Mouse (Mus musculus) layer of hippocampus, adult 8-10 months (tissue): ENCODE results near the gene S100a5. TPM values are rescaled to one million over a fixed set of nuclear protein-coding genes. Genes with fewer than 3 reads are reported as not detected.
A peak's percentile ranks its signal among the peaks of the same experiment; 100 is the strongest.

Experiments used
- DNase-seq, 2 experiments: peaks; one replicate each; pipeline ENCODE4 v3.0.0; 2022; ENCODE audit warnings: low spot score in 2 of 2
- total RNA-seq, 4 experiments: library from RNA; stranded (reverse); gene quantifications; 2 replicates each; pipeline ENCODE4 v1.2.4; 2022

The S100a5 gene
- total RNA-seq, 4 experiments from 2014 or later, result not detected

GRCm38 (mm10) chr3:90600036-90600435 is 8.3 kb upstream of the S100a5 start:
- no peak for DNase-seq

GRCm38 (mm10) chr3:90600458-90601195 is 7.7 kb upstream of the S100a5 start:
- no peak for DNase-seq

- no peak for DNase-seq
Measured at GRCm38 (mm10) chr3:90601486-90602110, 6.7 kb upstream of the S100a5 start, which contains the start of gene Gm42674. TSS of gene Gm42674 (plus strand) at chr3:90601904.

GRCm38 (mm10) chr3:90603623-90604022 is 4.7 kb upstream of the S100a5 start, which contains the start of gene S100a4:
TSS of gene S100a4 (plus strand) at chr3:90603771.
- DNase-seq, result no peak

- DNase-seq, result peak in 1 of 2 experiments; percentile 47
Measured at GRCm38 (mm10) chr3:90604416-90604815, 3.9 kb upstream of the S100a5 start.

GRCm38 (mm10) chr3:90605049-90605448 is 3.3 kb upstream of the S100a5 start:
- DNase-seq, result no peak

GRCm38 (mm10) chr3:90605736-90606135 is 2.6 kb upstream of the S100a5 start:
- no peak for DNase-seq

- no peak for DNase-seq
Measured at GRCm38 (mm10) chr3:90606185-90606584, 2.1 kb upstream of the S100a5 start.

GRCm38 (mm10) chr3:90607361-90607760 is 962 bp upstream of the S100a5 start:
- DNase-seq, result no peak

DNA sequence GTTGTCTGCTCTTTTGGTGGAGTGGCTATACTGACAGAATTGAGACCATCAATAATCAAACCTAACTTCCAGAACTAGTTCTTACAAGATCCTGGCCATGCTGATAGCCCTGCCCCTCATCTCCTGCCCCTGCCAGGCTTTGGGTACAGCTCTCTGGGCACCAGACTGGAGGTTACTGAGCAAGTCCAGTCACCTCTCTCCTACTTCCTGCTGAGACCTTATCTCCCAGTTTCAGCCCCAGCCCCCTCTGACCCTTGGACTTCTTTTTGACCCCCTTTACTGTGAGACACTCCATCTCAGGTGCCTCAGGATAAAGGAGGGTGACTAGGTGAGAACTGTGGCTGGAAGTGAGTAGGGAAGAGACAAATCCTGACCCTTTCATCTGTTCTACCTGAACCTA is 779 bp downstream of the S100a5 start:
- DNase-seq, result no peak

DNA sequence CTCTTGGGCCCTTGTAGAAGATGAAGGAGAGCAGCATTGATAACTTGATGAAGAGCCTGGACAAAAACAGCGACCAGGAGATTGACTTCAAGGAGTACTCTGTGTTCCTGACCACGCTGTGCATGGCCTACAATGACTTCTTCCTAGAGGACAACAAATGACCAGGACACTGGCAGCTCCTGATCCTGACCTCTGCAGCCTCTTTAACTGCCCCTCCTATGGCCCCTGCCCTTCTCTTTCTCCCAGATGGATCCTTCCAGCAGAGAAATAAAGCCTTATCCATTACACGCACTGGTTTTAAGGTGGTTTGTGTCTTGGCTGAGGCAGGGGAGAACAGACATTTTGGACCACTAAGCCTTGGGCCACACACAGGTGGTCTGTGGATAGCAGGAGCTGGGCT is 3.2 kb downstream of the S100a5 start:
- no peak for DNase-seq

GRCm38 (mm10) chr3:90612061-90612460 is 3.7 kb downstream of the S100a5 start:
- DNase-seq, result no peak

DNA sequence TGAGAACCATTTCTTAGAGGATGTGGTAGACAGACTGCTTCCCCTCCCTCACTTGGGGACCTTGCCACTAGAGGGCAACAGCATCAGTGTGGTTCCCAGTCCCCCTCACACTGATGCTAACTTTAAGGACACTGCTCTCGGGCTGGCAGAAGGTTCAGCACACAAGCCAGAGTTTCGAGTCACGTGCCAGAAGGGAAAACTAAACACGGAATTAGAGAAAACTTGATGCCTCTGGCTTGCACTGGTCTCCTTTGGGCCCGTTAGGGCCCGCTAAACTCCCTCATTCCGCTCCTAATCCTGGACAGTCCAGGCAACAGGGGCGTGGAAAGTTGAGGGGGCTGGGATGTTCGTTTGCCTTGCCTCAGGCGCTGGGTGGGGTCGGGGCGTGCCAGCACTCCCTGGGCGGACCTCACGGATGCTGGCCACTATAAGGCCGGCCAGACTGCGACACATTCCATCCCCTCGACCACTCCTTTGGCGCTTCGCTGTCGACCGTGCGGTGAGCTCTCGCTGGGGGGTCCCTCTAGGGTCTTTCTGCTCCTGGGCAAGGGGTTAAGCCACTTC is 4.5 kb downstream of the S100a5 start, which contains the start of gene S100a6:
Gene S100a6, plus strand, starts transcription at position 155 of the 564 bp plus-strand sequence.
- no peak for DNase-seq

GRCm38 (mm10) chr3:90613461-90614147 is 5.3 kb downstream of the S100a5 start:
- no peak for DNase-seq

DNA sequence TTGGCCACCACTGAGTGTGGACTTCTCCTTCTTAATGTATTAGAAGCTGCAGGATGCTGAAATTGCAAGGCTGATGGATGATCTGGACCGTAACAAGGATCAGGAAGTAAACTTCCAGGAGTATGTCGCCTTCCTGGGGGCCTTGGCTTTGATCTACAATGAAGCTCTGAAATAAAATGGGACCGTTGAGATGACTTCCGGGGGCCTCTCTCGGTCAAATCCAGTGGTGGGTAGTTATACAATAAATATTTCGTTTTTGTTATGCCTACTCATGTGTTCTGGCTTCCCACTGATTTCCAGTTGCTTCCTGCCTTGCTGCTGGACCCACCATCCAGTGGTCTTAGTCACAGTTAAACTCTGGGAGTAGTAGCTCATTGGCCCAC is 5.8 kb downstream of the S100a5 start:
- DNase-seq, result no peak

- no peak for DNase-seq
Measured at GRCm38 (mm10) chr3:90614611-90615251, 6.4 kb downstream of the S100a5 start.

DNA sequence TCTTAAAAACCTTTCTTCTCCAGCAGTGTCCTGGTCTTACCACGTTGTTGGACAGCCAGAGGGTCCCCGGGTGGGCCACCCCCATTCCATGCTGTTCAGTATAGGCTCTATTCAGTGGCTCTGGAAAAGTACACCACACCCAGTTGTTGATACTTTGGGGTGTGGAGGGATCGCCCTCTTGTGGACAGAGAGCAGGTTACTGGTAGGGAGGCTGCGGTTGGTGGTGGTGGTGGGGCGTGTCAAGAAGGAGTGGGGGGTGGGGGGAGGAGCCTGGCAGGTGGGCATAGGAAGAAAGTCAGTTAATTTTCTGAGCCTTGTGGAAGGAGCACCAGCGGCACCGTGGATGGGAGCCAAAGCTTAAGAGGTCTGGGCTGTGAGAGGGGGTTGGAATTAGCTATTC is 7.1 kb downstream of the S100a5 start:
- peak; percentile 68 to 71 for DNase-seq

- DNase-seq, result no peak
Measured at GRCm38 (mm10) chr3:90615911-90616310, 7.6 kb downstream of the S100a5 start.

DNA sequence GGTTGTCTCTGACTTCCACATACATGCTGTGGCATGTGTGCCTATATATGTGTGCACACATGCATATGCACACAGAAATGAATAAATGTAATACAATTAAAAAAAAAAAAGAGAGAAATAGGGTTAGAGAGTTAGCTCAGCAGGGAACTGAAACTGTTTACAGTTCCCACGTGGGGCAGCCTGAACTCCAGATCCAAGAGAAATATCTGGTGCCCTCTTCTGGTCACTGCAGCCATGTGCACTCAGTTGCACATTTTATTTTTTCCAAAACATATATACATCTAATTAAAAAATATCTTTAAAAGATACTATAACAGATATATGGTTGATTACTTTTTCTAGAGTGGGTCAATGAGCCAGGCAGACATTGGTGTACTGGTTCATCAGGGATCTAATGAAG is 9.3 kb downstream of the S100a5 start:
- DNase-seq, result no peak

- DNase-seq, result no peak
Measured at GRCm38 (mm10) chr3:90621552-90621951, 13.2 kb downstream of the S100a5 start.

DNA sequence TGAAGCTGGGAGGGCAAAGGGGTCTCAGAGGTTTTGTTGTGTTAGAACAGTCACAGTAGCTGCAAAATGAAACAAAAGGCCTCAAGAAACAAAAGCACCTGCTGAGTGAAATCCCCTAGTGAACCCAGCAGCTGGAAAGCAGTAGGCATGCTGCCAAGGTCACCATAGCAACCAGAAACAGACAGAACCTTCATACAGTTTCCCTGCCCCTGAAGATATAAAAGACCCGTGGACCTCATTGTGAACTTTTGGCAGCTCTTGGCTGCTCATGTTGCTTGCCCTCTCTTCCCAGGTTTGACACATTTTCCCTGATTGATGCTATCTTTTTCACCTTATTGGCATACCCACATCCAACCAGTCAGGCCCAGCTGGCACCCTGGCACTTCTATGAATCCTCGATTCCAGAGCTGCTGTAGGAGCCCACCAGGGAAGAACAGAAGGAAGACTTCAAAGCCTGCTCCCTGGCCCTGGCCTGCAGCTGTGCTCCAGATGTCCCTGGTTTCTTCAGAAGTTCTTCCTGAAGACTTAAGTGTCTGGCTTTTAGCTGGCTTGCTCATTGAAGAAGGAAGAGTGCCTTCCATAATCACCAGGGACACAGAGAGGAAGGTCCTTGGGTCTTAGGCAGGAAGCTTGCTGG is 15.2 kb downstream of the S100a5 start:
- peak in 1 of 2 experiments; percentile 47 for DNase-seq
